Mouse (Mus musculus): ENCODE measurements around the gene Gm17067. TPM values are rescaled to one million over a fixed set of nuclear protein-coding genes. Genes with fewer than 3 reads are reported as not detected.
"Not testable (repeated sequence)": the region's sequence is repeated elsewhere in the genome, so short reads cannot be mapped to it uniquely, and the experiment has no call there.

The Gm17067 gene
- total and polyA plus RNA-seq, 3 experiments: not detected

DNA sequence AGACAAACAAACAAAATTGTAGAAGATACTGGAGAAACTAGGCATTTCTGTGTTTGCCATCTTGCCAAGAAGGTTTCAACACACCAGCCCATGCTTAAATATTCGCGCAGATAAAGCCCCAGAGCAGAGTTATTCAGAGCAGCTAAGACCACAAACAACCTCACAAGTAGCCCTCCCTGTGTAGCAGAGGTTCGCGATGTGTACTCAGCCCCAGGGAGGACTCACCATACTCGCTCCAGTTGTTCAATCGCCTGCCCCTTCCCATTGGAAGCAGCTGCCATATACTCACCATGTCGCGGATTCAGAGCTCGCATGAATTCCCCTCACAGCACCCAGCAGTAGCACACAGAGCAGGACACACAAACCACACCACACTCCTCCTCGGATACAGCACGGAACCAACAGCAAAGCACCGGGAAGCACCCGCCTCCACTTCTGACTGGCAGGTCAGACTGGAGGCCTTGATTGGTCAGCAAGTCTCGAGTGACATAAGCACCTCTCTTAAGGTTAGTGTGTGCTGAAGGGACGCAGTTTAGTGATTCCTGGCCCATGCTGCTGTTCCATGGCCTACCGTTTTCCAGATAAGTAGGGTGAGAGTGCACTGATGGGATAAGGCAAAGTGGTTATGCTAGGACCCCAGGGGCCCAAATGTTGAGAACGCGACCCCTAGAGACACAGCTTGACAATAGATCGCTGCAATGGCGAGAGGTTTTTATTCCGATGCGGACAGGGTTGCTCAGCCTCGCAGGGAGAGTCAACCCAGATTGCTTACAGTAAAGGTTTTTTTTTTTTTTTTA, 34.3 kb downstream of the Gm17067 start, which contains the start of gene Zfp975:
Gene Zfp975, minus strand, starts transcription at position 381 of the 797 bp plus-strand sequence.
- peak within 1 kb of the TSS; percentile 67 for H3K4me2 ChIP-seq (ENCODE audit: insufficient read depth, low read depth, poor library complexity, severe bottlenecking)
- 0 out of 2 replicates have a peak, but pooled peaks have one; percentile 23 for TF ChIP-seq MAX (IDR thresholded peaks at IDR 0.05; ENCODE audit: low read length)
- peak; percentile 60 for TF ChIP-seq HCFC1 (IDR thresholded peaks at IDR 0.05; ENCODE audit: low read depth, low read length)
- peak; percentile 62; the same call in 1 of the 2 replicates for TF ChIP-seq CHD2 (IDR thresholded peaks at IDR 0.05; ENCODE audit: low read length)
- peak; percentile 47 for TF ChIP-seq TCF12 (IDR thresholded peaks at IDR 0.05; ENCODE audit: low read depth, low read length)
- 0 out of 2 replicates have a peak, but pooled peaks have one; percentile 43 for TF ChIP-seq TBP (conservative IDR thresholded peaks at IDR 0.05; ENCODE audit: low read depth, low read length)
- peak; percentile 62 for TF ChIP-seq POLR2A (IDR thresholded peaks at IDR 0.05; ENCODE audit: low read depth, low read length)
- TF ChIP-seq ELF1 (IDR thresholded peaks at IDR 0.05; ENCODE audit: low read depth, low read length): peak; percentile 30; the same call in 1 of the 2 replicates
- TF ChIP-seq NELFE (IDR thresholded peaks at IDR 0.05; ENCODE audit: low read depth, low read length): peak; percentile 40; the same call in 1 of the 2 replicates
- H3K4me3 ChIP-seq (replicated peaks in 1 of 3; ENCODE audit: low read depth in 2 of 3, low read length in 2 of 3, poor library complexity in 1 of 3): peak within 1 kb of the TSS; percentile 48 to 63 (median 51)
- in situ Hi-C loops (cut with MboI; ENCODE audit: low pct_ligation_motif_present, low pct_unique_long_range_greater_than_20kb, low sequenced_read_pairs); H3K9me3 ChIP-seq (replicated peaks; ENCODE audit: low read length); H3K79me2 ChIP-seq (replicated peaks; ENCODE audit: control insufficient read depth, extremely low read depth, insufficient read depth, poor library complexity, severe bottlenecking); H3K27me3 ChIP-seq (replicated peaks); dilution Hi-C loops (cut with MboI; ENCODE audit: extremely low pct_ligation_motif_present, extremely low pct_unique_long_range_greater_than_20kb, low sequenced_read_pairs); H3K36me3 ChIP-seq (replicated peaks in 1 of 2; ENCODE audit: control insufficient read depth in 1 of 2, insufficient read depth in 1 of 2, low read length in 1 of 2); H3K27ac ChIP-seq (ENCODE audit: insufficient read depth, low read depth); H3K4me1 ChIP-seq (ENCODE audit: control insufficient read depth in 1 of 2, insufficient read depth in 2 of 2): not testable (repeated sequence)
- H3K9ac ChIP-seq (ENCODE audit: insufficient read depth, low read depth): peak within 1 kb of the TSS; percentile 71
- peak; percentile 58 for DNase-seq (ENCODE audit: extremely low read depth)

DNA sequence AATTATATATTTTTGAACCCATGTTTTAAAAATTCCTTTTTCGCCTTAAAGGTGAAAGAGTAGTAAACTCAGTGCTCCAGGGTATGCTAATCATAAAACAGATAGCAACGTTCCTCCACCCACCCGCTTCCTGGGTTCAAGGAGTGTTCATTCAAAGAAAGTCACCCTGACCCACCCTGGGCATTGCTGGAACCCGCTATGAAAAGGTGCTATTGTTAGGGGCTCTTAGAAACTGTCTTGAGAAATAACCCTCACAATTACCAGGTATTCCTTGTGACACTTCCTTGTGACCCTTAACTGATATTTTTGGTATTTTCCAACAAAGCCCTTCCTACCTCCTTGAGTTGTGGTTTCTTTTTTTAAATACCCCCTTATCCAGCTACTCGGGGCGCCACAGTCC, 46.7 kb downstream of the Gm17067 start:
- in situ Hi-C loops (cut with MboI; ENCODE audit: low pct_ligation_motif_present, low pct_unique_long_range_greater_than_20kb, low sequenced_read_pairs): not testable (repeated sequence)

DNA sequence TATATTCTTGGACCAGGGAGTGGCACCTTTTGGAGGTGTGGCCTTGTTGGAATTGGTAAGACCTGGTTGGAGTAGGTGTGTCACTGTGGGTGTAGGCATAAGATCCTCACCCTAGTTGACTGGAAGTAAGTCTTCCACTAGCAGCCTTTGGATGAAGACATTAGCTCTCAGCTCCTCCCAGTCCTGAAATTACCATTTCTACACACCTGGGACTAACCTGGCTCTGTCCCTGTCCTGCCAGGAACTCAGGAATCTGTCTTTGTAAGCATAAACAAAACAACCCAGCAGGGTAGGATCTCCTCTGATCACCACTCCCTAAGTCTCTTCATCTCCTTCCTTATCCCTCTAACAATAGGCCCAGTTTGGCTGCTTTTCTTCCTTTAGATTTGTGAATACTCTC, 47.2 kb downstream of the Gm17067 start:
- in situ Hi-C loops (cut with MboI; ENCODE audit: low pct_ligation_motif_present, low pct_unique_long_range_greater_than_20kb, low sequenced_read_pairs); H3K27ac ChIP-seq (ENCODE audit: insufficient read depth, low read depth); H3K79me2 ChIP-seq (replicated peaks; ENCODE audit: control insufficient read depth, extremely low read depth, insufficient read depth, poor library complexity, severe bottlenecking); H3K4me1 ChIP-seq (ENCODE audit: control insufficient read depth in 1 of 2, insufficient read depth in 2 of 2); H3K36me3 ChIP-seq (replicated peaks in 1 of 2; ENCODE audit: control insufficient read depth in 1 of 2, insufficient read depth in 1 of 2, low read length in 1 of 2); DNase-seq (ENCODE audit: extremely low read depth); H3K4me2 ChIP-seq (ENCODE audit: insufficient read depth, low read depth, poor library complexity, severe bottlenecking); H3K27me3 ChIP-seq (replicated peaks); H3K9me3 ChIP-seq (replicated peaks; ENCODE audit: low read length); dilution Hi-C loops (cut with MboI; ENCODE audit: extremely low pct_ligation_motif_present, extremely low pct_unique_long_range_greater_than_20kb, low sequenced_read_pairs); H3K9ac ChIP-seq (ENCODE audit: insufficient read depth, low read depth); H3K4me3 ChIP-seq (replicated peaks in 1 of 3; ENCODE audit: low read depth in 2 of 3, low read length in 2 of 3, poor library complexity in 1 of 3): not testable (repeated sequence)

More for the DNA sequence above, 46.7 kb downstream of the Gm17067 start:
- H3K4me3 ChIP-seq (replicated peaks in 1 of 3; ENCODE audit: low read depth in 2 of 3, low read length in 2 of 3, poor library complexity in 1 of 3); DNase-seq (ENCODE audit: extremely low read depth); H3K36me3 ChIP-seq (replicated peaks in 1 of 2; ENCODE audit: control insufficient read depth in 1 of 2, insufficient read depth in 1 of 2, low read length in 1 of 2); H3K27me3 ChIP-seq (replicated peaks); H3K9me3 ChIP-seq (replicated peaks; ENCODE audit: low read length); H3K79me2 ChIP-seq (replicated peaks; ENCODE audit: control insufficient read depth, extremely low read depth, insufficient read depth, poor library complexity, severe bottlenecking); dilution Hi-C loops (cut with MboI; ENCODE audit: extremely low pct_ligation_motif_present, extremely low pct_unique_long_range_greater_than_20kb, low sequenced_read_pairs); H3K4me2 ChIP-seq (ENCODE audit: insufficient read depth, low read depth, poor library complexity, severe bottlenecking); H3K4me1 ChIP-seq (ENCODE audit: control insufficient read depth in 1 of 2, insufficient read depth in 2 of 2); H3K27ac ChIP-seq (ENCODE audit: insufficient read depth, low read depth); H3K9ac ChIP-seq (ENCODE audit: insufficient read depth, low read depth): not testable (repeated sequence)
